Mouse (Mus musculus) CH12.LX (cell line): ENCODE data around the gene Jph2. TPM values are rescaled to one million over a fixed set of nuclear protein-coding genes. Genes with fewer than 3 reads are reported as not detected.

Source experiments
- DNase-seq: peaks from one replicate; pipeline ENCODE4 v3.0.0-alpha.2; 2013; ENCODE audit errors: extremely low read depth
- H3K27ac ChIP-seq: 2 replicates; pipeline ENCODE4 v1.5.1; 2012; ENCODE audit warnings: low read depth, mild to moderate bottlenecking, control low read depth, moderate library complexity; ENCODE audit not compliant: insufficient read depth
- H3K27me3 ChIP-seq: replicated peaks from 2 replicates; pipeline ENCODE3; 2012; ENCODE audit warnings: inconsistent platforms
- H3K36me3 ChIP-seq, 2 experiments: replicated peaks in 1 of 2; 2 replicates each; pipeline versions ENCODE3 to v1.6.1; 2012; ENCODE audit warnings: inconsistent platforms in 1 of 2, low read length in 1 of 2, mild to moderate bottlenecking in 1 of 2, mixed read lengths in 1 of 2, moderate library complexity in 1 of 2; ENCODE audit not compliant: control insufficient read depth in 1 of 2, insufficient read depth in 1 of 2
- H3K4me1 ChIP-seq, 2 experiments: 2 replicates each; pipeline ENCODE4 v1.6.1; 2012; ENCODE audit warnings: inconsistent platforms in 1 of 2, moderate library complexity in 1 of 2; ENCODE audit not compliant: insufficient read depth in 2 of 2, control insufficient read depth in 1 of 2
- H3K4me2 ChIP-seq: 2 replicates; pipeline ENCODE4 v1.6.1; 2012; ENCODE audit warnings: low read depth, mild to moderate bottlenecking, control low read depth; ENCODE audit not compliant: poor library complexity, insufficient read depth, severe bottlenecking
- H3K4me3 ChIP-seq, 3 experiments: fragments of 150-350 bp in 1 of 3; sonication (generic) in 1 of 3; replicated peaks in 1 of 3; 2 replicates each; pipeline versions ENCODE3 to v1.5.1; 2011 to 2012; ENCODE audit warnings: low read depth in 2 of 3, low read length in 2 of 3, mild to moderate bottlenecking in 2 of 3, moderate library complexity in 2 of 3, control low read depth in 1 of 3, improper control_type of control experiment in 1 of 3, inconsistent platforms in 1 of 3, mixed read lengths in 1 of 3; ENCODE audit not compliant: poor library complexity in 1 of 3
- H3K79me2 ChIP-seq: replicated peaks from 2 replicates; pipeline ENCODE4 v1.6.1; 2012; ENCODE audit warnings: mild to moderate bottlenecking, moderate library complexity; ENCODE audit not compliant: control insufficient read depth, poor library complexity, insufficient read depth, severe bottlenecking; ENCODE audit errors: extremely low read depth
- H3K9ac ChIP-seq: 2 replicates; pipeline ENCODE4 v1.6.1; 2012; ENCODE audit warnings: low read depth, mild to moderate bottlenecking, control low read depth, moderate library complexity; ENCODE audit not compliant: insufficient read depth
- H3K9me3 ChIP-seq: replicated peaks from 2 replicates; pipeline ENCODE3; 2012; ENCODE audit warnings: low read length, inconsistent platforms, mixed read lengths
- BHLHE40 ChIP-seq: IDR thresholded peaks from 2 replicates; pipeline ENCODE4 v1.6.1; 2011; ENCODE audit warnings: mild to moderate bottlenecking, low read depth, low read length, improper control_type of control experiment
- CHD2 ChIP-seq: IDR thresholded peaks from 2 replicates; pipeline ENCODE4 v1.6.1; 2011; ENCODE audit warnings: low read length, improper control_type of control experiment
- E2F4 ChIP-seq: IDR thresholded peaks from 2 replicates; pipeline ENCODE4 v1.6.1; 2011; ENCODE audit warnings: low read depth, low read length, improper control_type of control experiment; ENCODE audit not compliant: insufficient replicate concordance
- ETS1 ChIP-seq: conservative IDR thresholded peaks from 2 replicates; pipeline ENCODE4 v1.6.1; 2012; ENCODE audit warnings: low read depth, mild to moderate bottlenecking, inconsistent platforms, low read length, improper control_type of control experiment, moderate library complexity
- JUN ChIP-seq: IDR thresholded peaks from 2 replicates; pipeline ENCODE4 v1.6.1; 2011; ENCODE audit warnings: low read depth, mild to moderate bottlenecking, low read length, improper control_type of control experiment, moderate library complexity; ENCODE audit not compliant: insufficient read depth
- KAT2A ChIP-seq: IDR thresholded peaks from 2 replicates; pipeline ENCODE4 v1.6.1; 2012; ENCODE audit warnings: low read length, improper control_type of control experiment, inconsistent platforms; ENCODE audit not compliant: insufficient replicate concordance
- MEF2A ChIP-seq: IDR thresholded peaks from 2 replicates; pipeline ENCODE4 v1.6.1; 2014; ENCODE audit warnings: low read depth, mild to moderate bottlenecking, inconsistent platforms, low read length, improper control_type of control experiment, borderline replicate concordance
- PAX5 ChIP-seq: IDR thresholded peaks from 2 replicates; pipeline ENCODE4 v1.6.1; 2012; ENCODE audit warnings: low read length, inconsistent platforms, mixed read lengths
- POLR2A ChIP-seq: IDR thresholded peaks from 2 replicates; pipeline ENCODE4 v1.6.1; 2011; ENCODE audit warnings: low read depth, mild to moderate bottlenecking, improper control_type of control experiment, low read length
- UBTF ChIP-seq: IDR thresholded peaks from 2 replicates; pipeline ENCODE4 v1.6.1; 2012; ENCODE audit warnings: low read depth, mild to moderate bottlenecking, inconsistent platforms, low read length, improper control_type of control experiment, moderate library complexity
- ZKSCAN1 ChIP-seq: IDR thresholded peaks from 2 replicates; pipeline ENCODE4 v1.6.1; 2012; ENCODE audit warnings: low read depth, inconsistent platforms, low read length, improper control_type of control experiment, borderline replicate concordance
- ZNF384 ChIP-seq: IDR thresholded peaks from 2 replicates; pipeline ENCODE4 v1.6.1; 2012; ENCODE audit warnings: low read depth, low read length, improper control_type of control experiment, inconsistent platforms
- dilution Hi-C: fragments of 300-500 bp; cut with MboI; formaldehyde crosslinking; loops from 2 replicates; pipeline ENCODE4 v1.14.3; 2020; ENCODE audit warnings: low sequenced_read_pairs; ENCODE audit not compliant: extremely low pct_unique_long_range_greater_than_20kb, extremely low pct_ligation_motif_present
- in situ Hi-C: fragments of 300-500 bp; cut with MboI; formaldehyde crosslinking; loops from 3 replicates; pipeline ENCODE4 v1.14.3; 2019; ENCODE audit warnings: low sequenced_read_pairs, low pct_ligation_motif_present, low pct_unique_long_range_greater_than_20kb, mixed read lengths
- polyA plus RNA-seq: library from polyadenylated mRNA; unstranded; fragments of >175 nt; gene quantifications from 2 replicates; pipeline ENCODE4 v1.2.1, GENCODE M21; 2012; ENCODE audit warnings: low read depth; ENCODE audit not compliant: insufficient read length
- total RNA-seq, 2 experiments: library from RNA; depleted of rRNA; stranded (reverse); fragments of 300-350 nt in 1 of 2; fragments of >200 nt in 1 of 2; gene quantifications; 2 replicates each; pipeline ENCODE4 v1.2.3; 2012 to 2014

Jph2 gene
- total and polyA plus RNA-seq, 3 experiments: not detected

DNA sequence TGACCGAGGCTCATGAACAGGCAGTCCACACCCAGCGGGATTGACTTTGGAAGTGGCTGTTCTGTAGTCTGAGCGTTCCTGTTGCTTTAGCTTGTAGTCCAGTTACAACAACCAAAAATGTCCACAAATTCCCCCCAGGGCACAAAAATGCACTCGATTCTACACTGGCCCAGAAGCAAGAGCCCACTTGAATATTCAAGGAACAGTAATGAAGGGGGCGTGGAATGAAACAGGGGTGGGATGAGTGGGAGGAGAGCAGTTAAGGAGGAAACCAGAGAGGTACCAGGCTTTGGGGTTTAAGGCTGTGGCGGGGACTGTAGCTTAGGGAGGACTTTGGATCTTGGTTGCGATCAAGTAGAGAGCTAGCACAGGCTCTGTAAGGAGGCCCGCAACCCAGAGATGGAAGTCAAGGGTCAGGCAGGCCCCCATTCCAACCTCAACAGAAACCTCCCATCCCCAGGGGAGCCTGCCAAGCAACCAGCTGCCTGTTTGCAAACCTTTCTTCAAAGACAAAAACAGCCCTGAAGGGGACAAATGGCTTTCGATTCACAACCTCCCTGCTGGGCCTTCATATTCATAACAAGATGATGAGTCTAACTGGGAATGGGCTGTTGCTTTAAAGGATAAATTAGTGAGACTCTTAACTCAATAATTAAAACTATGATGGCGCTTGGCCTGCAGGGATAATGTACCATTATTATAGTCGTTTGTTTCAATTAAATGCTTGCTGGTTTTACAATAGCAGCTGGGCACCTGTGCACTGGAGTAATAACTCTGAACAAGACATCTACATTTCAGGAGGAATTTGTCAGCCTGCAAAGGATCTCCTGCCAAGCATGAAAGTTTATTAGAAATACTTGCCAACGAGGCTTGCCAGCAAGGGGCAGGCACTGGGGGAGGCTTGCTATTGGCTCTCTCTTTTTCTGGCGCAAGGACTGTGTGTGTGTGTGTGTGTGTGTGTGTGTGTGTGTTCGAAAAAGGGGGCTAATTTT is 97.4 kb downstream of the Jph2 start:
- Histone ChIP-seq H3K27ac (no peak overlapping the region), H3K4me3 (no peak overlapping the region), H3K27me3 (peaks cover 92% of the 10 kb centered on the region), H3K9ac (no peak overlapping the region), H3K4me1 (peaks cover 0 to 5% of the 10 kb centered on the region in 2 experiments; a peak in 1 of 4 replicates), H3K79me2 (no peaks in the 10 kb centered on the region), H3K36me3 (no peaks in the 10 kb centered on the region), H3K9me3 (peaks cover 5% of the 10 kb centered on the region), H3K4me2 (no peak overlapping the region)
- dilution Hi-C loops (no loop called here), in situ Hi-C loops (no loop called here)
- no peak for DNase-seq
- TF ChIP-seq ZNF384 (no peak), PAX5 (no peak), BHLHE40 (no peak), UBTF (no peak), CHD2 (no peak)

DNA sequence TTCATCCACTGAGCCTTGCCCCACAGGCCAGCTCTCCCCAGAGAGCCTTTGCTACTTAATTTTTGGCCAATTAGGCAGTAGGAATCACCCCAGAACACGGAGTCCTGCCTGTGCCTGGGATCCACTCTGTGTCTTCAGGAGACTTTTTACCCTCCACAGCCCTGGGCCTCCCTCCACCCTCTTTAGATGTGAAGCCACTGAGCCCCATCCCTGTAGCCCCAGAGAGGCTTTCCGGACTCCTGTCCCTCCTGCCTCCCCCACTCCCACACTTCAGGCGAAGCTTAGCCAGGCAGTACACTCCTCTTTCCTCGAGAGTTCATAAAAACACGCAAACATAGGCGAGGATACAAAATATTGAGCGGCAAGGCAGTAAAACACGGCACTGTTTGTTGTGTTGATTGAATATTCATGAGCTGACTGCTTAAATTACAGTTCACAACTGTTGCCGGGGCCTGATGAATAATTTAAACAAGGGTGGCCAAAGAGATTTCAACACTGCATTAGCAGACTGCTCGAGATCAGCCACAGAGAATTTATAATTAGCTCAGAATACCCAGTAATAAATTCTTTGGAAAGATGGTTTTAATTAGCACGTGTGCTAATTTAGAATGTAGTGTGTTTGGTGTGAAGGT is 100.7 kb downstream of the Jph2 start:
- H3K4me2 ChIP-seq: no peak overlapping the region
- H3K27ac ChIP-seq: no peak overlapping the region
- in situ Hi-C loops: no loop called here
- H3K36me3 ChIP-seq: no peaks in the 10 kb centered on the region
- H3K9ac ChIP-seq: no peak overlapping the region
- H3K79me2 ChIP-seq: no peaks in the 10 kb centered on the region
- H3K9me3 ChIP-seq: peaks cover 5% of the 10 kb centered on the region
- peaks cover 0 to 5% of the 10 kb centered on the region in 2 experiments; a peak in 1 of 4 replicates for H3K4me1 ChIP-seq
- H3K4me3 ChIP-seq: no peak overlapping the region
- dilution Hi-C loops: no loop called here
- DNase-seq: no peak
- TF ChIP-seq POLR2A (no peak), ETS1 (no peak), CHD2 (no peak), JUN (no peak), KAT2A (no peak), E2F4 (no peak), MEF2A (no peak), ZKSCAN1 (no peak)
- H3K27me3 ChIP-seq: peaks cover 86% of the 10 kb centered on the region
